ENCODE assay signal across 8 mouse cellular contexts in the genomic region with DNA sequence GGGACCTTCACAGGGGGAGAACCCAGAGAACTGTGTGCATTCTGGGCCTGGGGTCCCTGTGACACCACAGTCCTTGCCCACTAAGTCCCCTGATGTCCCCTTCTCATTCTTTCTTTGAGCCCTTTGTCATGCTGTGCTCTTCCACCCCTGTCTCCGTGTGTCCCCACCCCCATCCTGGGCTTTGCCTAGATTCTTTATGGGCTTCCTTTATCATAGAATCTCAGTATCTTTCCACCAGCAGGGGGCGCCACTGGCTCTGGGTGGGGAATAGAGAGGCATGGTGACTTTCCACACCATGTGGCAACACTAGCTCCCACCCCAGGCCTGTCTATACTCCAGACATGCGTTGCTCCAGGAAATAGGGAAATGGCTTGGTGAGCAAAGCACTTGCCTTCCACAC. TPM values are rescaled to one million over a fixed set of nuclear protein-coding genes. Genes with fewer than 3 reads are reported as not detected.
A peak's percentile ranks its signal among the peaks of the same experiment; 100 is the strongest.
DNase-seq lines count a peak whose midpoint lies in the region; ATAC-seq and TF ChIP-seq lines count a peak whose summit lies in the region.

No protein-coding gene starts in this region.

- intact Hi-C loops in gastrocnemius, adult 2 months (cut with DNase I): loop anchor here (1.0 to 5.0 kb wide), 5 partner anchors 16 to 242 kb away; partner anchors contain the start of genes Eef1akmt2 and Fam53b

- no peaks in the 10 kb centered on the region for H3K9me3 ChIP-seq in hindbrain, postnatal 0 days (ENCODE audit: low read length)

- no peaks in the 10 kb centered on the region for H3K36me3 ChIP-seq in hindbrain, postnatal 0 days (ENCODE audit: insufficient read depth, low read length)
- H3K36me3 ChIP-seq in macrophage (ENCODE audit: inconsistent target): no peaks in the 10 kb centered on the region

- peak overlapping the region; percentile 11; the same call in 1 of the 2 replicates for H3K4me3 ChIP-seq in gastrocnemius, adult 2 months
- H3K4me3 ChIP-seq in hindbrain, postnatal 0 days (ENCODE audit: low read length): no peak overlapping the region
- H3K4me3 ChIP-seq in macrophage (ENCODE audit: inconsistent target): no peak overlapping the region

- TF ChIP-seq CTCF in gastrocnemius, adult 2 months (IDR thresholded peaks at IDR 0.05): peak; percentile 82
- TF ChIP-seq CTCF in hindbrain, postnatal 0 days (IDR thresholded peaks at IDR 0.05; ENCODE audit: low read depth): peak; percentile 87

- 5% methylated on average over 3 of the region's 3 CpGs for WGBS in hindbrain, postnatal 0 days
- 0% methylated on average over 3 of the region's 3 CpGs for WGBS in macrophage (ENCODE audit: missing documents)

- DNase-seq in ZHBTc4 (ENCODE audit: low read depth, low spot score): peak; percentile 93
- peak; percentile 86 to 91 for DNase-seq in cerebellum, postnatal 4 days (ENCODE audit: low spot score in 2 of 2)
- DNase-seq in gastrocnemius, adult 2 months: peak; percentile 94
- DNase-seq in hindbrain, postnatal 0 days (ENCODE audit: low spot score): peak; percentile 87
- DNase-seq in left cerebral cortex, adult 18-20 months (ENCODE audit: low spot score in 2 of 2): peak; percentile 89 to 97
- peak; percentile 82 for DNase-seq in retina, postnatal 7 days (ENCODE audit: low read depth, low spot score)
- peak; percentile 74 to 78 for DNase-seq in urinary bladder, adult 18-20 months (ENCODE audit: low spot score in 2 of 2)

- peak overlapping the region; percentile 88 for H3K27ac ChIP-seq in gastrocnemius, adult 2 months
- peak overlapping the region; percentile 62; the same call in 1 of the 2 replicates for H3K27ac ChIP-seq in hindbrain, postnatal 0 days
- H3K27ac ChIP-seq in macrophage: peak overlapping the region; percentile 82

- ATAC-seq in hindbrain, postnatal 0 days: peak; percentile 69

- no peaks in the 10 kb centered on the region for H3K79me2 ChIP-seq in macrophage (ENCODE audit: inconsistent target)

- no peak overlapping the region for H3K4me2 ChIP-seq in hindbrain, postnatal 0 days (ENCODE audit: low read depth, low read length)

- no peaks in the 10 kb centered on the region for H3K27me3 ChIP-seq in hindbrain, postnatal 0 days (ENCODE audit: insufficient read depth, low read length)

- no peaks in the 10 kb centered on the region for H3K4me1 ChIP-seq in hindbrain, postnatal 0 days (ENCODE audit: insufficient read depth, low read length)

- H3K9ac ChIP-seq in hindbrain, postnatal 0 days (replicated peaks; ENCODE audit: low read length): no peak overlapping the region

RNA-seq across cellular contexts. Expression of gene Lhpp, which starts 46.1 kb away (rescaled TPM):
- 10 to 100 TPM; 10.8 to 11.1 TPM for total RNA-seq in gastrocnemius, adult 2 months (2021)
- 42.5 and 55.6 TPM in 2 replicates for total RNA-seq in hindbrain, postnatal 0 days (2014; rRNA removed)
- 53.3 and 56.7 TPM in 2 replicates for polyA plus RNA-seq in hindbrain, postnatal 0 days (2015; fragmentation: Nextera tagmentation; extraction: Ambion mirVana)
- 10 to 100 TPM; 15.0 to 16.4 TPM for total RNA-seq in left cerebral cortex, adult 18-20 months (2021)
- total RNA-seq in macrophage (2018; cell fraction: chromatin; rRNA removed): 10 to 100 TPM in 11 of 26 experiments, 1 to 10 TPM in 14, not detected in 1; 2.3 to 18.6 (median 9.1) TPM
- 10 to 100 TPM; 10.2 to 26.4 (median 18.1) TPM for total RNA-seq in macrophage (2018; cell fraction: cytosol; rRNA removed)
- total RNA-seq in macrophage (2018; cell fraction: nucleus; rRNA removed): 10 to 100 TPM in 6 of 26 experiments, 1 to 10 TPM in 20; 2.6 to 17.6 (median 6.5) TPM
- polyA plus RNA-seq in macrophage (2018): 15.6 to 23.7 TPM (median 21.2 TPM) in 3 replicates

RNA-seq across cellular contexts. Expression of gene Nkx1-2, which starts 57.1 kb away (rescaled TPM):
- not detected for total RNA-seq in gastrocnemius, adult 2 months (2021)
- total RNA-seq in hindbrain, postnatal 0 days (2014; rRNA removed): 0.90 TPM in 1 of 2 replicates, not detected in the other
- 0.08 and 0.13 TPM in 2 replicates for polyA plus RNA-seq in hindbrain, postnatal 0 days (2015; fragmentation: Nextera tagmentation; extraction: Ambion mirVana)
- under 1 TPM in 1 of 2 experiments, not detected in 1; 0.14 TPM for total RNA-seq in left cerebral cortex, adult 18-20 months (2021)
- total RNA-seq in macrophage (2018; cell fraction: chromatin; rRNA removed): not detected
- total RNA-seq in macrophage (2018; cell fraction: cytosol; rRNA removed): not detected
- total RNA-seq in macrophage (2018; cell fraction: nucleus; rRNA removed): not detected
- polyA plus RNA-seq in macrophage (2018): not detected in 3 replicates
